Mouse (Mus musculus) G1E-ER4 (cell line): ENCODE data around the gene Olfr898. TPM values are rescaled to one million over a fixed set of nuclear protein-coding genes. Genes with fewer than 3 reads are reported as not detected.

ENCODE experiments used
- GATA1 ChIP-seq: IDR thresholded peaks from one replicate; pipeline ENCODE4 v1.8.0; 2012; ENCODE audit warnings: low read length, inconsistent platforms
- polyA plus RNA-seq: library from polyadenylated mRNA; stranded (reverse); fragments of >175 nt; gene quantifications from 2 replicates; pipeline ENCODE4 v1.2.3, GENCODE M21; 2012

Olfr898 gene
- not detected in 2 replicates for polyA plus RNA-seq

DNA sequence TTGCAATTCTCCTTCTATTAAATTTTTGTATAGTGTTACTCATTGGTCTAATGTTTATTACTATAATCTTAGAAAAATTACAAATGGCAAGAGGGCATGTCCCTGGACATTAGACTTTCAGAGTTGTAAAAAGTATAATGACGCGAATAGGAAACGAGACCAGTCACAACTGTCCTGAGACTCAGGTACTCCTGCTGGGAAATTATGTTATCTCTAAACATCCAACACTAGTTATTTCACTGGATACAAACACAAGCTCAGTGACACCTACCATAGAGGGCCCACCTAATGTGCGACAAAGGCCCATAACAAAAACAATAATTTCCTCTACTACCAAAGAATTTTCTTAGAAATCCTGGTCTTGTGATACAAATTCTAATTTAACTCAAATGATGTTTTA, at the start of gene Olfr898:
Gene Olfr898, plus strand, starts transcription at position 301 of the 400 bp plus-strand sequence.
- TF ChIP-seq GATA1: no peak

DNA sequence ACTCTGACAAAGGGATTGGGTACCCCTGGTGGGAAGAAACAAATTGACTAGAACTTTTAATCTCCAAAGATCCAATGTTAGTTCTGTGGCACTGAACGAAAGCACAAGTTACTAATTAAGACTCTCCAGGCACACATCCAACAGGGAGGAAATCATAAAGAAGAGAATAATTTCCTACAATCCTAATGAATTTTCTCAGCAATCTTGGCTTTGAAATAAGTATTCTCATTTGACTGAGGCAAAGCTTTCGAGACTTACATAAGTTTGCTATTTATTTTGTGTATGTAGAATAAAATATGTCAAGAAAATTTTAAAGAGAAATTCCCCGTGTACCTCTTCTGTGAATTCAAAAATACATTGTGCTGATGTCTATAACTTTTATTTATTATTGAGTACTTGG, 19.5 kb upstream of the Olfr898 start, which contains the start of gene Olfr25:
Gene Olfr25, plus strand, starts transcription at position 301 of the 400 bp plus-strand sequence.
- TF ChIP-seq GATA1: no peak

DNA sequence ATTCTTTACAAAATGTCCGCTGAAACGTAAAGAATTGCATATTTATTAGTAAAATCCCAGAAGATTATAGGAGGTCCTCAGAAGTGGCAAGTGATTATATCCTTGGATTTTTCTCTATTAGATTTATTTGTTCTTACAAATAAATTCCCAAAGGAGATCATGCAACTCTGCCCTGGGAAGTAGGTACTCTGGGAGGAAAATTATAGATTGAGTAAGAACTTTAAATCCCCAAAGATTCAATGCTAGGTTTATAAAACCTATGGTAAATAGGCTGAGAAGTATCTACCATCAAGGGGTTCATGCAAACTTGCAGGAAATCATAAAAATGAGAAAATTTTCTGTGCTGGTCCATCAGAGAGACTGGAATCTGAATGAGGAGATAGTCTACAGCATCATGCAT, 18.4 kb downstream of the Olfr898 start, which contains the start of gene Olfr250:
Gene Olfr250, plus strand, starts transcription at position 301 of the 400 bp plus-strand sequence.
- no peak for TF ChIP-seq GATA1

DNA sequence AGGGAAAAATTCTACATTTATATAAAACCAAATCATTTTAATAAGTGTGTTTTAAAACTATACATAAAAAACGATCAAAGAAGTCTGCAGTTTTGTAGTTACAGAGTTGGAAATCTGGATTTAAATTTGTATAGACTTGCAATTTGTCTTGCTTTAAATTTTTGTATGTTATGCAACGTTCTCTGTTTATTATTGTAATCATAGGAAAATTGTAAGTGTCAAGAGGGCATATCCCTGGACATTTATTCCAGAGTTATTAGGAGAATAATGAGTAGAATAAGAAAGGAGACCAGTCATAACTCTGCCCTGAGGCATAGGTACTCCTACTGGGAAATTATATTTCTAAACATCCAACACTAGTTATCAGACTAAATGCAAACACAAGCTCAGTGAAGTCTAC, 28.6 kb downstream of the Olfr898 start, which contains the start of gene Olfr251:
Gene Olfr251, plus strand, starts transcription at position 301 of the 400 bp plus-strand sequence.
- TF ChIP-seq GATA1: no peak

DNA sequence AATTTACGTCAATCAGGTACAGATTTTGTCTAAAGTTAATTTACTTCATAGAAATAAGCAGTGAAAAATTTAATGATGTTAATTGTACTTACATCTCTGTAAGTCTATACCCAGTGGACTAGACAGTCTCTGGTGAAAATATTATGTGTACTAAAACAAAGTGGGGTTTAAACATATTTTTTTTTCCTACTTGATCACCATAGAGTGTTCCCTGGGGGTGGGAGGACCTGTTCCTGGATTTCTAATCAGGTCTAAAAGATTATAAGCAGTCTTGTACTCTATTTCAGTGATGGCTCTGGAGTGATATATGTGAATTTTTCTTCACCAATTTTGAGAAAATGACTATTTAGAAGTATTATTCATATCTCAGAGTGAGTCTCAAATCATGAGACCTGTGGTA, 53.2 kb downstream of the Olfr898 start, which contains the start of gene Olfr147:
Gene Olfr147, plus strand, starts transcription at position 301 of the 400 bp plus-strand sequence.
- TF ChIP-seq GATA1: no peak

Other genes starting within 250 kb of the Olfr898 start
- gene Olfr888, start 240.3 kb upstream of the Olfr898 start, polyA plus RNA-seq: not detected in 2 replicates
- not detected in 2 replicates for gene Olfr889, start 233.2 kb upstream of the Olfr898 start, polyA plus RNA-seq
- gene Olfr890, start 205.9 kb upstream of the Olfr898 start, polyA plus RNA-seq: not detected in 2 replicates
- gene Olfr891, start 167.6 kb upstream of the Olfr898 start, polyA plus RNA-seq: not detected in 2 replicates
- gene Olfr893, start 140.0 kb upstream of the Olfr898 start, polyA plus RNA-seq: not detected in 2 replicates
- not detected in 2 replicates for gene Olfr894, start 130.4 kb upstream of the Olfr898 start, polyA plus RNA-seq
- not detected in 2 replicates for gene Olfr143, start 95.6 kb upstream of the Olfr898 start, polyA plus RNA-seq
- gene Olfr895, start 80.6 kb upstream of the Olfr898 start, polyA plus RNA-seq: not detected in 2 replicates
- not detected in 2 replicates for gene Olfr896-ps1, start 57.3 kb upstream of the Olfr898 start, polyA plus RNA-seq
- gene Olfr25, start 19.4 kb upstream of the Olfr898 start, polyA plus RNA-seq: not detected in 2 replicates
- not detected in 2 replicates for gene Olfr250, start 18.5 kb downstream of the Olfr898 start, polyA plus RNA-seq
- gene Olfr251, start 28.7 kb downstream of the Olfr898 start, polyA plus RNA-seq: not detected in 2 replicates
- not detected in 2 replicates for gene Olfr147, start 53.3 kb downstream of the Olfr898 start, polyA plus RNA-seq
- not detected in 2 replicates for gene Olfr901, start 81.0 kb downstream of the Olfr898 start, polyA plus RNA-seq
- gene Olfr902, start 99.2 kb downstream of the Olfr898 start, polyA plus RNA-seq: not detected in 2 replicates
- gene Olfr904, start 114.7 kb downstream of the Olfr898 start, polyA plus RNA-seq: not detected in 2 replicates
- gene Olfr905, start 122.7 kb downstream of the Olfr898 start, polyA plus RNA-seq: not detected in 2 replicates
- not detected in 2 replicates for gene Olfr906, start 138.7 kb downstream of the Olfr898 start, polyA plus RNA-seq
- gene Olfr907, start 147.4 kb downstream of the Olfr898 start, polyA plus RNA-seq: 0.06 TPM in 1 of 2 replicates, not detected in the other
- gene Olfr911-ps1, start 173.2 kb downstream of the Olfr898 start, polyA plus RNA-seq: not detected in 2 replicates
- gene Olfr910, start 189.4 kb downstream of the Olfr898 start, polyA plus RNA-seq: not detected in 2 replicates
- gene Olfr912, start 231.8 kb downstream of the Olfr898 start, polyA plus RNA-seq: not detected in 2 replicates
- gene Olfr913, start 244.3 kb downstream of the Olfr898 start, polyA plus RNA-seq: not detected in 2 replicates